In genomic region chr11:75054184-75054877, GRCm38 (mm10) we compare ENCODE assay signal across 9 mouse cellular contexts.
DNase-seq lines count a peak whose midpoint lies in the region; ATAC-seq and TF ChIP-seq lines count a peak whose summit lies in the region.
"Had no signal": no experiment of that assay in that cellular context is flagged by ENCODE, and none has a peak within 500 bp of the region (broad histone marks: within the 10 kb centered on the region; RNA-seq: fewer than 3 reads in every experiment).

No protein-coding gene starts in this region.

- peak; percentile 77 for ATAC-seq in forebrain, postnatal 0 days
- ATAC-seq in intestine, postnatal 0 days: no peak

- H3K4me1 ChIP-seq in forebrain, postnatal 0 days (ENCODE audit: insufficient read depth): no peaks in the 10 kb centered on the region
- H3K4me1 ChIP-seq in intestine, postnatal 0 days (replicated peaks; ENCODE audit: control insufficient read depth, insufficient read depth, low read length): peaks cover 16% of the 10 kb centered on the region

- DNase-seq in left cerebral cortex, postnatal 25 days (ENCODE audit: low spot score in 2 of 2): peak; percentile 20 to 77
- DNase-seq in left cerebral cortex, adult 11 months (ENCODE audit: low spot score): no peak
- peak; percentile 60 for DNase-seq in forebrain, postnatal 0 days
- peak; percentile 55 for DNase-seq in skeletal muscle tissue, adult 2 months (ENCODE audit: low read depth, low spot score)
- DNase-seq in cerebellum, adult 11 months: no peak
- DNase-seq in MN1 (ENCODE audit: low spot score): no peak
- DNase-seq in layer of hippocampus, postnatal 14 days (ENCODE audit: low spot score in 2 of 2): no peak
- DNase-seq: adrenal gland, postnatal 25 days had no signal

- no peaks in the 10 kb centered on the region for H3K36me3 ChIP-seq in forebrain, postnatal 0 days (ENCODE audit: insufficient read depth)
- H3K36me3 ChIP-seq in intestine, postnatal 0 days (ENCODE audit: control insufficient read depth, insufficient read depth): no peaks in the 10 kb centered on the region; the same call in 1 of the 2 replicates

- H3K27me3 ChIP-seq in forebrain, postnatal 0 days (ENCODE audit: insufficient read depth, low read length): no peaks in the 10 kb centered on the region
- no peaks in the 10 kb centered on the region for H3K27me3 ChIP-seq in intestine, postnatal 0 days (replicated peaks; ENCODE audit: control insufficient read depth, insufficient read depth, low read length)

- H3K9ac ChIP-seq in forebrain, postnatal 0 days: no peak overlapping the region
- H3K9ac ChIP-seq in intestine, postnatal 0 days (ENCODE audit: low read depth, low read length): no peak overlapping the region

- no peaks in the 10 kb centered on the region for H3K9me3 ChIP-seq in forebrain, postnatal 0 days (ENCODE audit: low read length)
- no peaks in the 10 kb centered on the region for H3K9me3 ChIP-seq in intestine, postnatal 0 days (ENCODE audit: control insufficient read depth)

- H3K27ac ChIP-seq in forebrain, postnatal 0 days (ENCODE audit: low read depth, low read length): no peak overlapping the region
- H3K27ac ChIP-seq in intestine, postnatal 0 days (ENCODE audit: low read depth, low read length): peak overlapping the region; percentile 66

- intact Hi-C loops in left cerebral cortex, postnatal 25 days (cut with DNase I): loop anchor here (5.0 kb wide), 1 partner anchor 108 kb away; no protein-coding TSS in a partner anchor

- TF ChIP-seq CTCF in forebrain, postnatal 0 days (IDR thresholded peaks at IDR 0.05; ENCODE audit: low read depth): no peak
- no peak for TF ChIP-seq CTCF in intestine, postnatal 0 days (IDR thresholded peaks at IDR 0.05; ENCODE audit: low read depth)

- WGBS in forebrain, postnatal 0 days: 60% methylated on average over 5 of the region's 5 CpGs
- WGBS in intestine, postnatal 0 days: 52% methylated on average over 5 of the region's 5 CpGs

- no peak overlapping the region for H3K4me2 ChIP-seq in forebrain, postnatal 0 days (ENCODE audit: low read depth)
- H3K4me2 ChIP-seq in intestine, postnatal 0 days (replicated peaks; ENCODE audit: low read depth): no peak overlapping the region

- no peak overlapping the region for H3K4me3 ChIP-seq in forebrain, postnatal 0 days (ENCODE audit: low read depth, low read length)
- H3K4me3 ChIP-seq in intestine, postnatal 0 days (ENCODE audit: low read depth, low read length): no peak overlapping the region

Comparison
In these comparisons a context has a peak if more than half of its experiments do, and no peak if none do; other contexts are left out.
1. DNase-seq: peak in left cerebral cortex, postnatal 25 days (2 of 2), forebrain, postnatal 0 days (single experiment) and skeletal muscle tissue, adult 2 months (single experiment); none in left cerebral cortex, adult 11 months (single experiment), cerebellum, adult 11 months (single experiment), MN1 (single experiment) and layer of hippocampus, postnatal 14 days (0 of 2).